Mouse (Mus musculus) frontal cortex, postnatal 10 days (tissue): ENCODE data around the gene Rsf1.
A peak's percentile ranks its signal among the peaks of the same experiment; 100 is the strongest.

Source experiments
- DNase-seq, 2 experiments: peaks; one replicate each; pipeline ENCODE4 v3.0.0; 2022; ENCODE audit warnings: low spot score in 2 of 2, mixed read lengths in 1 of 2

Rsf1 gene

GRCm38 (mm10) chr7:97631290-97631689, 51.6 kb downstream of the Rsf1 start:
- DNase-seq: no peak

DNA sequence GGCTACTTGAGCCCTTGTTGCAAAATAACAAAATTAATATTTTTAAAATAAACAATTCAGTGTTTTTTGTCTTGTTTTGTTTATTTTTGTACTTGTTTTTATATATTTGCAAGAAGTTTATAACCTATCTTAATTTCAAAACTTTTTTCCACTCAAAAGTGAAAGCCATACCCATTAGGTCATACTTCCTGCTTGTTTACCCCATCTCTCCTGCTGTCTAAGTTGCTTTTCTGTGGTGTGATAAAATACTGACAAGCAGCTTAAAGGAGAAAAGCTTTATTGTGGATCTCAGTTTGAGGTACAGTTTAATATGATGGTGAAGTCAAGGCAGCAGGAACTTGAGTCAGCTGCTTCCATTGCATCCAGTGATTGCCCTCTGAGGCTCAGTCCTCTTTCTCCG, 53.2 kb downstream of the Rsf1 start:
- DNase-seq: no peak

DNA sequence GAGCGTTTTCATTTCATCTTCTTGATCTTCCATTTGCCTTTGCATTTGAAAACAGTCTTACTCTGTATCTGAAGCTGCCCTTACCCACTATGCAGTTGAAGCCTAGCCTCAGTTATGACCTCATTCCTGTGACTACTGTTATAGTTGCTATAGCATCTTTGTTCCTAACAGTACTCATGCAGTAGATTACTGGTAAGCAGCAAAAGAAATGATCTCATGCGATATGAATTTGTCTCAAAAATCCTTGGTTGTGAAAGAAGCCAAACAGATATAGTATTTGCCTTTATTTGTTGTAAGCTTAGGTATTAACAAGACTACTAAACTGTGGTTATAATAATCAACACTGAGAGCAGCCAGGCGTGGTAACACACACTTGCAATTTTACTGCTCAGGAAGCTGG, 65.4 kb downstream of the Rsf1 start:
- DNase-seq: no peak

DNA sequence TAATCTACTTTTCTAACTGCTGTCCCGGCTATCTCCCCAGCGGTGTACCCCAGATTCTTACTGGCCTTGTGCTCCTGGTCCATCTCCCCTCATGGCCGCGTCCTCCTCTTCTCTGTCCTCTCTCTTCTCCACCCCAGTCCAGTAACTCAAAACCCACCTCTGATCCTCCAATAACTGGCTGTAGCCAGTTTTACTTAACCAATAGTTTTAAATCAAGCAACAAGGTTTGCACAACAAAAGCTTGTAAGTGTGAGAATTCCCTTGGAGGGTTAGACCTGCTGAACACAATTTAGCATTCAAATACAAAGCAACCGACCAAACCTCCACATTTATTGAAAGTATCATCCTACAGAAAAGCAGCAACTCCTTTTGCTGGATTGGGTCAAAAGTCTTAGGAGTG, 68.0 kb downstream of the Rsf1 start:
- no peak for DNase-seq

DNA sequence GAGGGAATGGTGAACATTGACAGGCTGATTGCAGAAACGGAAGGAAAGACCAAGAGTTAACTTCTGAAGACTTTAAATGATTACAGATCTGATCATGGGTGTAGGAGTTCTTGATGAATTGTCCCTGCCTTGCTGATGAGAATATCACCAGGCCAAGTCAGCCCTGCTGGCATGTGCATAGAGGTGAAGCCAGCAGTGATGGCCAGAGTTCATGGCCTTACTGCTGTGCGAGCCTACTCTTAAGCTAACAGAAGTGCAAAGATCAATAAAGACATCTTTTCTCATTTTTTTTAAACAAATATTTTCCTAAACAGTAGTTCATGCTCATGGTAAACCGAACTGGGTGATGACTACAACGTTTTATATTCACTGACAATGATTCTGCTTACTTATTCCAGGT, 71.0 kb downstream of the Rsf1 start:
- no peak for DNase-seq

DNA sequence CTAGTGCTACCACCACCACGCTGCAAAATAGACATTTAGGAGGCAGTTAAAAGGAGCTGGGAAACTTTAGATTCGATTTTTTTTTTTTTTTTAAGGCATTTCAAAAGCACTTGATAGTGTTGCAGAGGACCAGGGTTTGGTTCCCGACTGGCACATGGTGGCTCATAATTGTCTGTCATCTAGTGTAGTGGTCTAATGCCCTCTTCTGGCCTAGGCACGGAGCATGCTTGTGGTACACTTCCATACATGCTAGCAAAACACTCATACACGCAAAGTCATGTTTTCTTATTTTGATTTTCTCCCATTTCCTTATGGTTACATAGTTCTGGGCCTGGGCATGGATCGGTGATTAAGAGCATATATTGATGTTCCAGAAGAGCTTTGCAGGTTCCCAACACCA, 76.5 kb downstream of the Rsf1 start:
- no peak for DNase-seq

DNA sequence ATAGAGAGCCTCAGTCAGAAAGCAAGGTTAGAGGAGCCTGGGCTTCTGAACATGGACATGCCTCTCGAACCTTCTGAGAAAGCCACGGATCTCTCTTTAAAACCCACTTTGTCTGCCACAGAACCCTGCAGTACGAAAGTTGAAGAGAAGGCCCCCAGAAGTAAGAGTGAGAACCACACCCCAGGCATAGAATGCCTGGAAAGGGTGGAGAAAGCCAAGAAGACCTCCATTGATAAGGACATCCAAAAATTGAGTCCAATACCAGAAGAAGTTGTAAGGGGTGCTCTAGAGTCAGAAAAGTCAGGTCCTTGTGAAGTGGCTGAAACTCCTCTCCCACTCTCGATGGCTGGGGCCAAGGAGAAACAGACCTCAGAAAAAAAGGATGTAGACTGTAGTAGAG, 81.9 kb downstream of the Rsf1 start:
- DNase-seq: no peak

- DNase-seq: no peak
Observed at GRCm38 (mm10) chr7:97679239-97679638, 99.5 kb downstream of the Rsf1 start.

GRCm38 (mm10) chr7:97687831-97688230, 108.1 kb downstream of the Rsf1 start:
- DNase-seq: no peak

GRCm38 (mm10) chr7:97695441-97695840, 115.8 kb downstream of the Rsf1 start:
- no peak for DNase-seq

DNA sequence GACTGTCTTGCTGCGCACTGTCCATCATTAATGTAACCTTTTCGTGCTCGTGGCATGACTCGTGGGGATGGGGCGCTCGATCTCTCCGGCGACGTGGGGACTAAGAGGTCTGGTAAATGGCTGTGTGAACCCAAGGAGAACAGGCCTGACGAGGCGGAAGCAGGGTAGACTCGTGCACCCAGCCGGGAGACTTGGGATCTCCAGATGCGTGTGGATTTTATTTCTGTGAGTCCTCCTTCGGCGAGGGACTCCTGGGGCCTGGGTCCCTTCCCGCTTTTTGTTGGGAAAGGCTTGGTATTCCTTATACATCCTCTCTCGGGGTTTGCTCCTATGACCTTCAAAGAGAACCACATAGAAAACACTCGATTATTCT, 116.4 kb downstream of the Rsf1 start:
- no peak for DNase-seq

- DNase-seq: peak; percentile 86 to 91
Observed at GRCm38 (mm10) chr7:97696506-97697254, 117.0 kb downstream of the Rsf1 start, which contains the start of gene Clns1a. Clns1a (plus strand) TSS chr7:97696634.

GRCm38 (mm10) chr7:97700173-97700572, 120.5 kb downstream of the Rsf1 start:
- DNase-seq: no peak

DNA sequence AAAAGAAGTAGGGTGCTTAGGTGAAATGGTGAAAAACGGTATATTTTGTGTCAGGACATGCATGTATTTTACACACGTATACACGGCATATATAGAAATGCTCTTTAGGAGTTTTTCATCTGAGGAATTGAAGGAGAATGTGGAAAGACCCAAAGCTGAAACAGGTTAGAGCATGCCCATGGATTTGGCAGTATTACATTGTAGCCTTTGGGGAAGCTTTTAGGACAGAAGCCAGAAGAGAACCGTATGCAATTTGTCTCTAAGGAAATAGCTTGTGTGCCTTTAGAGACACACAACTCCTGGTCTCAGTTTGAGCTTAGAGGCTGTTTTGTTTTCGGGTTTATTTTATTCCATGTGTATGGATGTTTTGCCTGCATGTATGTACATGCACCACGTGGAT, 121.4 kb downstream of the Rsf1 start:
- no peak for DNase-seq

DNA sequence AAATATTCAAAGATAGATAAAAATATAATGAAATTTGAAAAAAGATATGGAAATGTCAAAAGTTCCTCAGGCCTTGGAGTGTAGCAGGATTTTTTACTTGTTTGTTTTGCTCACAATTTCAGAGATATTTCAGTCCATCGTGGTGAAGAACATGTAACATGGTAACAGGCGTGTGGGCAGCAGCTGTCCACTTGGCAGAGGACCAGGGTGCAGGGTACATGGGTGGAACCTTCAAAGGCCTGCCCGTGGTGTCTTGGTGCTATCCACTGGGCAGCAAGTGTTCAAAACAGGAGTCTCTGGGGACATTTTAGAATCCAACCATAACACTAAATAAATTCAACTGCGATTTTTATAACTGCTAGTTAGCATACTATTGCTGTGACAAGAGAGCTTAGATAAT, 127.4 kb downstream of the Rsf1 start:
- DNase-seq: no peak

GRCm38 (mm10) chr7:97707809-97708208, 128.1 kb downstream of the Rsf1 start:
- DNase-seq: no peak

GRCm38 (mm10) chr7:97709204-97709603, 129.5 kb downstream of the Rsf1 start:
- no peak for DNase-seq

DNA sequence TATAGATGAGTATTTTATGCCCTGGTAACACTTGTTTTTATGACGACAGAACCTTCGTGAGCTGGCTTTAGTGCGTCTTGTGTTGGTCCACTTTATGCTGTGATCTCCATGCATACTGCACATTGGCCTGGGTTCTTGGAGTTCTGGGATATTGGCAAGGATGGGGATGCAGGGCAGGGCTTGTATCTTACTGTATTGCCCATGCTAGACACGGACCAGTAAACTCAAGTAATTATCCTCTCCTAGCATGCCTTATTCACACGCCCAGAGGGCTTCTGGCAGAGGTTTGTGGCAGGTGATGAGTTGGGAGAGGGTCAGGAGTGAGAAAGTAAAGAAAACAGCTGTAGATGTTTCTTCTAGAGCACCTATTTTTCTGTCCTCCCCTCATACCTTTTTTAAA, 135.0 kb downstream of the Rsf1 start:
- DNase-seq: no peak

- DNase-seq: no peak
Observed at GRCm38 (mm10) chr7:97717326-97717725, 137.6 kb downstream of the Rsf1 start.

DNA sequence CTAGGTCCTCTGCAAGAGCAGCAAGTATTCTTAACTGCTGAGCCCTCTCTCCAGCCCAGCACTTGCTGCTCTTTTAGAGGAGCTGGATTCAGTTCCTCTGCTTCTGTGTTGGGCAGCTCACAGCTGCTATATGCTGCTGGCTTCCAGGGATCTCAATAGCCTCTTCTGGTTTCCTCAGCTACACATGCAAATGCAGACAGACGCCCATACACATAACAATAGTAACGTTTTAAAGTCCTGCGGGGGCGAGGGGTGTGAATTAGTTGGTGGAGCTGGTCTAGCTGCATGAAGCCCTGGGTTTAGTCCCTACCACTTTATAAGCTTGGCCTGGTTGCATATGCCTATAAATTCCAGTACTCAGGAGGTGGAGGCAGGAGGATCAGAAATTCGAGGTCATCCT, 139.4 kb downstream of the Rsf1 start:
- no peak for DNase-seq

- DNase-seq: no peak
Observed at GRCm38 (mm10) chr7:97720109-97720508, 140.4 kb downstream of the Rsf1 start.

GRCm38 (mm10) chr7:97722278-97722918, 142.7 kb downstream of the Rsf1 start:
- DNase-seq: no peak

DNA sequence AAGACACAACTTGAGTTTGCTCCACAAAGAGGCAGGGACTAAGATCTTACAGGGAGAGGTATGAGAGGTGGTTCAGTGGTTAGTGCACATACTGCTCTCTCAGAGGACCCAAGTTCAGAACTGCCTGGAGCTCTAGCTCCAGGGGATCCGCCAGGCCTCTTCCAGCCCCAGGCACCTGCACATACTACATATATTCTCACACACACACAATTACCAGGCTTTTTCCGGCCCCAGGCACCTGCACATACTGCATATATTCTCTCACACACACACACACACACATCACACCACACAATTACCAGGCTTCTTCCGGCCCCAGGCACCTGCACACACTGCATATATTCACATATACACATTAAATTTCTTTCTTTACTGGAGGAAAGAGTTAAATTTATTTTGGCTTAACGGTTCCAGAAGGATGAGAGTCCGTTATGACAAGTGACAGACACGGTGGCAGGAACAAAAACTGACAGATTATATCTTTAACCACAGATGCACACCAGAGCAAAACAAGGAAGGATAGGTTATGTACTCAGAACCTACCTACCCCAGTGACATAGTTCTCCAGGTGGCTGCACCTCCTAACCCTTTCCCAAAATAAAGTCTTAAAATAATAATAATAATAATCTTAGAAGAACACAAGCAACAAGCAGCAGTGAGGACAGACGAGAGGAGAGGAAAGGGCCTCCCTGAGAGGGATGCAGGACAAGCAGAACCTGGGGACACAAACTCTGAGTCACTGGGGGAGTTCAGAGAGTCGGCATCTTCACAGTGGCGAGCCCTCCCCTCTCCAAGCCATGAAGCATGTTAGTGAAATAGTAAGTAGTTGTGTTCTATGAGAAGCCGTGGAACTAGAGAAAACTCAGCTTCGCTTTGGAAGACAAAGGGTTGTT, 144.2 kb downstream of the Rsf1 start:
- DNase-seq: no peak
